Mouse (Mus musculus) myocyte (in vitro differentiated cells): ENCODE data around the gene Asb18.

Experiments used
- CEBPB ChIP-seq: IDR thresholded peaks from 2 replicates; pipeline ENCODE4 v1.6.1; 2011; ENCODE audit warnings: mild to moderate bottlenecking, moderate library complexity; ENCODE audit not compliant: poor library complexity, insufficient read depth, severe bottlenecking
- E2F4 ChIP-seq: IDR thresholded peaks from one replicate; pipeline ENCODE4 v1.6.1; 2011; ENCODE audit warnings: mild to moderate bottlenecking, control low read depth, moderate library complexity; ENCODE audit not compliant: insufficient read depth
- MAX ChIP-seq: IDR thresholded peaks from one replicate; pipeline ENCODE4 v1.6.1; 2011; ENCODE audit warnings: low read depth, mild to moderate bottlenecking, control low read depth
- MYOG ChIP-seq, 3 experiments: IDR thresholded peaks; one replicate each; pipeline ENCODE4 v1.6.1; 2011; ENCODE audit warnings: control low read depth in 2 of 3, low read depth in 2 of 3, mild to moderate bottlenecking in 2 of 3; ENCODE audit not compliant: insufficient read length in 2 of 3, control insufficient read depth in 1 of 3, insufficient read depth in 1 of 3
- POLR2A ChIP-seq: IDR thresholded peaks from one replicate; pipeline ENCODE4 v1.6.1; 2011; ENCODE audit warnings: low read depth, mild to moderate bottlenecking, control low read depth, moderate library complexity; ENCODE audit not compliant: insufficient read length
- POLR2AphosphoS2 ChIP-seq: IDR thresholded peaks from one replicate; pipeline ENCODE4 v1.6.1; 2011; ENCODE audit warnings: low read depth, control low read depth; ENCODE audit not compliant: insufficient read length
- SRF ChIP-seq: IDR thresholded peaks from one replicate; pipeline ENCODE4 v1.6.1; 2011; ENCODE audit warnings: low read depth; ENCODE audit not compliant: control insufficient read depth, insufficient read length
- TCF3 ChIP-seq: IDR thresholded peaks from one replicate; pipeline ENCODE4 v1.6.1; 2011; ENCODE audit warnings: low read depth, control low read depth; ENCODE audit not compliant: insufficient read length

GRCm38 (mm10) chr1:90020336-90020735 is 5.9 kb upstream of the Asb18 start:
- TF ChIP-seq TCF3 = no peak
- TF ChIP-seq MAX = no peak
- no peak for TF ChIP-seq POLR2A
- no peak for TF ChIP-seq E2F4
- TF ChIP-seq POLR2AphosphoS2 = no peak
- no peak for TF ChIP-seq SRF
- no peak for TF ChIP-seq MYOG (IDR thresholded peaks at IDR 0.05; ENCODE audit: control insufficient read depth in 1 of 3, insufficient read depth in 1 of 3, insufficient read length in 2 of 3, low read depth in 2 of 3)
- no peak for TF ChIP-seq CEBPB
